Mouse (Mus musculus) ES-Bruce4 (cell line): ENCODE measurements around the gene Mecom. TPM values are rescaled to one million over a fixed set of nuclear protein-coding genes. Genes with fewer than 3 reads are reported as not detected.

Experiments
- H3K27ac ChIP-seq: 2 replicates; pipeline ENCODE4 v1.5.1; 2012; ENCODE audit warnings: low read length, inconsistent platforms; ENCODE audit not compliant: insufficient read depth
- H3K27me3 ChIP-seq: 2 replicates; pipeline ENCODE4 v1.6.1; 2012; ENCODE audit warnings: mild to moderate bottlenecking, low read length, inconsistent platforms; ENCODE audit not compliant: control insufficient read depth, poor library complexity, insufficient read depth, severe bottlenecking
- H3K36me3 ChIP-seq: 2 replicates; pipeline ENCODE4 v1.6.1; 2012; ENCODE audit warnings: inconsistent platforms, mild to moderate bottlenecking, low read length, moderate library complexity; ENCODE audit not compliant: control insufficient read depth, poor library complexity, insufficient read depth, severe bottlenecking
- H3K4me1 ChIP-seq: one replicate; pipeline ENCODE4 v1.8.1; 2011; ENCODE audit warnings: low read length; ENCODE audit not compliant: control insufficient read depth, insufficient read depth
- H3K4me3 ChIP-seq: 2 replicates; pipeline ENCODE4 v1.5.1; 2011; ENCODE audit warnings: low read depth, mild to moderate bottlenecking, low read length
- H3K9ac ChIP-seq: 2 replicates; pipeline ENCODE4 v1.6.1; 2012; ENCODE audit warnings: low read depth, mild to moderate bottlenecking, inconsistent platforms; ENCODE audit not compliant: poor library complexity, severe bottlenecking
- H3K9me3 ChIP-seq: replicated peaks from 2 replicates; pipeline ENCODE4 v1.6.1; 2012; ENCODE audit warnings: mild to moderate bottlenecking, low read length, inconsistent platforms; ENCODE audit not compliant: control insufficient read depth, poor library complexity, insufficient read depth, severe bottlenecking
- CTCF ChIP-seq: IDR thresholded peaks from one replicate; pipeline ENCODE4 v1.8.1; 2011; ENCODE audit warnings: low read depth, low read length
- EP300 ChIP-seq: IDR thresholded peaks from 2 replicates; pipeline ENCODE4 v1.6.1; 2011; ENCODE audit warnings: low read depth, low read length; ENCODE audit not compliant: insufficient read depth
- POLR2A ChIP-seq: IDR thresholded peaks from one replicate; pipeline ENCODE4 v1.8.1; 2011; ENCODE audit warnings: low read length; ENCODE audit not compliant: insufficient read depth
- polyA plus RNA-seq: library from polyadenylated mRNA; stranded (reverse); fragments of >200 nt; gene quantifications from 2 replicates; pipeline ENCODE4 v1.2.4, GENCODE M21; 2011; ENCODE audit warnings: low read depth; ENCODE audit not compliant: missing spikeins, insufficient read depth, insufficient read length

Gene Mecom
- polyA plus RNA-seq, 1 experiment = 0.24 TPM

GRCm38 (mm10) chr3:30091860-30092259 lies 455.9 kb downstream of the Mecom start:
- TF ChIP-seq CTCF = no peak
- TF ChIP-seq EP300 = no peak
- TF ChIP-seq POLR2A = no peak
- Histone ChIP-seq H3K4me1 (no peaks in the 10 kb centered on the region), H3K9me3 (no peaks in the 10 kb centered on the region; the same call in 1 of the 2 replicates), H3K9ac (no peak overlapping the region), H3K36me3 (no peaks in the 10 kb centered on the region), H3K27me3 (no peaks in the 10 kb centered on the region), H3K4me3 (no peak overlapping the region), H3K27ac (no peak overlapping the region)

- Histone ChIP-seq H3K36me3 (no peaks in the 10 kb centered on the region), H3K27ac (no peak overlapping the region)
These were observed 456.4 kb downstream of the Mecom start for GRCm38 (mm10) chr3:30091401-30091800.

GRCm38 (mm10) chr3:30086139-30086538 lies 461.7 kb downstream of the Mecom start:
- Histone ChIP-seq H3K27ac (no peak overlapping the region), H3K4me1 (no peaks in the 10 kb centered on the region)
- TF ChIP-seq POLR2A (no peak), EP300 (no peak), CTCF (no peak)

More at GRCm38 (mm10) chr3:30091401-30091800, 456.4 kb downstream of the Mecom start:
- no peaks in the 10 kb centered on the region for H3K4me1 ChIP-seq
- no peak overlapping the region for H3K9ac ChIP-seq
- no peak overlapping the region for H3K4me3 ChIP-seq
- H3K9me3 ChIP-seq = no peaks in the 10 kb centered on the region; the same call in 1 of the 2 replicates
- no peaks in the 10 kb centered on the region for H3K27me3 ChIP-seq
- TF ChIP-seq POLR2A (no peak), EP300 (no peak), CTCF (no peak)

GRCm38 (mm10) chr3:30083842-30084241 lies 464.0 kb downstream of the Mecom start:
- Histone ChIP-seq H3K36me3 (no peaks in the 10 kb centered on the region), H3K4me1 (no peaks in the 10 kb centered on the region), H3K9me3 (no peaks in the 10 kb centered on the region), H3K9ac (no peak overlapping the region), H3K4me3 (no peak overlapping the region), H3K27me3 (no peaks in the 10 kb centered on the region), H3K27ac (no peak overlapping the region)
- no peak for TF ChIP-seq POLR2A
- no peak for TF ChIP-seq EP300
- TF ChIP-seq CTCF = no peak

More at GRCm38 (mm10) chr3:30086139-30086538, 461.7 kb downstream of the Mecom start:
- Histone ChIP-seq H3K9me3 (no peaks in the 10 kb centered on the region), H3K4me3 (no peak overlapping the region), H3K27me3 (no peaks in the 10 kb centered on the region), H3K36me3 (no peaks in the 10 kb centered on the region), H3K9ac (no peak overlapping the region)

GRCm38 (mm10) chr3:30083268-30083667 lies 464.5 kb downstream of the Mecom start:
- no peak overlapping the region for H3K9ac ChIP-seq
- H3K27me3 ChIP-seq = no peaks in the 10 kb centered on the region
- H3K36me3 ChIP-seq = no peaks in the 10 kb centered on the region
- TF ChIP-seq EP300 = no peak
- TF ChIP-seq CTCF = no peak
- no peak for TF ChIP-seq POLR2A
- no peak overlapping the region for H3K4me3 ChIP-seq
- H3K27ac ChIP-seq = no peak overlapping the region
- H3K9me3 ChIP-seq = no peaks in the 10 kb centered on the region
- no peaks in the 10 kb centered on the region for H3K4me1 ChIP-seq

GRCm38 (mm10) chr3:30080827-30081226 lies 467.0 kb downstream of the Mecom start:
- H3K4me3 ChIP-seq = no peak overlapping the region
- no peaks in the 10 kb centered on the region for H3K4me1 ChIP-seq
- TF ChIP-seq POLR2A (no peak), CTCF (no peak), EP300 (no peak)
- no peaks in the 10 kb centered on the region for H3K36me3 ChIP-seq
- H3K9ac ChIP-seq = no peak overlapping the region
- no peak overlapping the region for H3K27ac ChIP-seq
- H3K9me3 ChIP-seq = no peaks in the 10 kb centered on the region
- no peaks in the 10 kb centered on the region for H3K27me3 ChIP-seq
